Mouse (Mus musculus) kidney, adult 2 months (tissue): ENCODE results near the gene Rpl13a.

Experiments used
- CTCF ChIP-seq: fragments of 200-500 bp; conservative IDR thresholded peaks from 2 replicates; pipeline ENCODE4 v1.5.1; 2011; ENCODE audit warnings: low read depth, mild to moderate bottlenecking, control low read depth, low read length, moderate library complexity, mixed read lengths; ENCODE audit not compliant: insufficient read depth, insufficient read length
- POLR2A ChIP-seq: fragments of 200-500 bp; IDR thresholded peaks from one replicate; pipeline ENCODE4 v1.6.1; 2011; ENCODE audit warnings: low read depth, low read length, control low read depth

- TF ChIP-seq CTCF, result no peak
- TF ChIP-seq POLR2A, result no peak
Measured at GRCm38 (mm10) chr7:45160866-45161265, 32.3 kb upstream of the Rpl13a start.
